Mouse (Mus musculus): ENCODE measurements around the gene Apeh.

DNA sequence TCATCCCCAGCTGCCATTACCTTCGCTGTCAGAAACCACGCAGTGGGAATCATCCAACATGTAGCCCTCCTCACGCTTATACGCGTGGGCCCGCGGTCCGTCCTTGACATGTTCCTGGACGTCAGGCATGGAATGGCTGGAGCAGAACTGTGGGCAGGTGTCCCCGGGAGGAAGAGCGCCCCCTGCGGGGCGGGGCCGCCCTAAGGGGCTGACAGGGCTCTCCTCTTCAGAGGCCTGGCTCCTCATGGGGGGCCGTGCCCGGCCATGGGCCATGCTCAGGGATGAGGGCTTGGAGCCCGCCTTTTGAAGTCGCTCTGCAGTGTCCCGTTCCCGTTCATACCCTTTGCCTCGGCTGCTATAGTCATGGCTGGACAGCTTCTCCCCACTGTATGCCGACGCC is 11.7 kb upstream of the Apeh start:
- TF ChIP-seq CTCF (IDR thresholded peaks at IDR 0.05; ENCODE audit: low read depth, low read length): no peak; the same call in 1 of the 2 replicates
- no peak for TF ChIP-seq POLR2AphosphoS5 (IDR thresholded peaks at IDR 0.05; ENCODE audit: insufficient replicate concordance, low read depth, low read length)

All from G1E (cell line).